Mouse (Mus musculus) myocyte (in vitro differentiated cells): ENCODE measurements at regions not wholly inside any gene's neighbourhood (a gene's known extent, or its start where the extent isn't known, plus 50 kb on each side); places are given as distances from the start of the nearest gene placed in this dataset.

Experiments used
- H3K27me3 ChIP-seq: one replicate; pipeline ENCODE4 v1.6.1; 2011; ENCODE audit not compliant: control insufficient read depth, insufficient read depth, insufficient read length
- H3K36me3 ChIP-seq: one replicate; pipeline ENCODE4 v1.6.1; 2011; ENCODE audit not compliant: control insufficient read depth, insufficient read depth
- H3K4me2 ChIP-seq: one replicate; pipeline ENCODE4 v1.6.1; 2011; ENCODE audit warnings: low read depth, control low read depth
- H3K4me3 ChIP-seq: one replicate; pipeline ENCODE4 v1.5.1; 2011; ENCODE audit warnings: mild to moderate bottlenecking, control low read depth, moderate library complexity
- H3K79me2 ChIP-seq: one replicate; pipeline ENCODE4 v1.6.1; 2011; ENCODE audit not compliant: control insufficient read depth, insufficient read depth
- H3ac ChIP-seq: one replicate; pipeline ENCODE4 v1.6.1; 2011; ENCODE audit not compliant: control insufficient read depth, insufficient read length
- CEBPB ChIP-seq: IDR thresholded peaks from 2 replicates; pipeline ENCODE4 v1.6.1; 2011; ENCODE audit warnings: mild to moderate bottlenecking, moderate library complexity; ENCODE audit not compliant: poor library complexity, insufficient read depth, severe bottlenecking
- E2F4 ChIP-seq: IDR thresholded peaks from one replicate; pipeline ENCODE4 v1.6.1; 2011; ENCODE audit warnings: mild to moderate bottlenecking, control low read depth, moderate library complexity; ENCODE audit not compliant: insufficient read depth
- MAX ChIP-seq: IDR thresholded peaks from one replicate; pipeline ENCODE4 v1.6.1; 2011; ENCODE audit warnings: low read depth, mild to moderate bottlenecking, control low read depth
- MYOD1 ChIP-seq, 3 experiments: IDR thresholded peaks; one replicate each; pipeline ENCODE4 v1.6.1; 2011; ENCODE audit warnings: control low read depth in 2 of 3, low read depth in 2 of 3, mild to moderate bottlenecking in 2 of 3, moderate library complexity in 1 of 3; ENCODE audit not compliant: insufficient read length in 2 of 3, control insufficient read depth in 1 of 3
- MYOG ChIP-seq, 3 experiments: IDR thresholded peaks; one replicate each; pipeline ENCODE4 v1.6.1; 2011; ENCODE audit warnings: control low read depth in 2 of 3, low read depth in 2 of 3, mild to moderate bottlenecking in 2 of 3; ENCODE audit not compliant: insufficient read length in 2 of 3, control insufficient read depth in 1 of 3, insufficient read depth in 1 of 3
- POLR2A ChIP-seq: IDR thresholded peaks from one replicate; pipeline ENCODE4 v1.6.1; 2011; ENCODE audit warnings: low read depth, mild to moderate bottlenecking, control low read depth, moderate library complexity; ENCODE audit not compliant: insufficient read length
- POLR2AphosphoS2 ChIP-seq: IDR thresholded peaks from one replicate; pipeline ENCODE4 v1.6.1; 2011; ENCODE audit warnings: low read depth, control low read depth; ENCODE audit not compliant: insufficient read length
- REST ChIP-seq: IDR thresholded peaks from one replicate; pipeline ENCODE4 v1.6.1; 2011; ENCODE audit warnings: mild to moderate bottlenecking, control low read depth, moderate library complexity; ENCODE audit not compliant: insufficient read depth, insufficient read length
- SRF ChIP-seq: IDR thresholded peaks from one replicate; pipeline ENCODE4 v1.6.1; 2011; ENCODE audit warnings: low read depth; ENCODE audit not compliant: control insufficient read depth, insufficient read length
- TCF12 ChIP-seq: IDR thresholded peaks from one replicate; pipeline ENCODE4 v1.6.1; 2011; ENCODE audit warnings: mild to moderate bottlenecking, control low read depth; ENCODE audit not compliant: poor library complexity, insufficient read depth, severe bottlenecking
- TCF3 ChIP-seq: IDR thresholded peaks from one replicate; pipeline ENCODE4 v1.6.1; 2011; ENCODE audit warnings: low read depth, control low read depth; ENCODE audit not compliant: insufficient read length
- USF1 ChIP-seq: IDR thresholded peaks from one replicate; pipeline ENCODE4 v1.6.1; 2011; ENCODE audit warnings: low read depth, mild to moderate bottlenecking, control low read depth, moderate library complexity

DNA sequence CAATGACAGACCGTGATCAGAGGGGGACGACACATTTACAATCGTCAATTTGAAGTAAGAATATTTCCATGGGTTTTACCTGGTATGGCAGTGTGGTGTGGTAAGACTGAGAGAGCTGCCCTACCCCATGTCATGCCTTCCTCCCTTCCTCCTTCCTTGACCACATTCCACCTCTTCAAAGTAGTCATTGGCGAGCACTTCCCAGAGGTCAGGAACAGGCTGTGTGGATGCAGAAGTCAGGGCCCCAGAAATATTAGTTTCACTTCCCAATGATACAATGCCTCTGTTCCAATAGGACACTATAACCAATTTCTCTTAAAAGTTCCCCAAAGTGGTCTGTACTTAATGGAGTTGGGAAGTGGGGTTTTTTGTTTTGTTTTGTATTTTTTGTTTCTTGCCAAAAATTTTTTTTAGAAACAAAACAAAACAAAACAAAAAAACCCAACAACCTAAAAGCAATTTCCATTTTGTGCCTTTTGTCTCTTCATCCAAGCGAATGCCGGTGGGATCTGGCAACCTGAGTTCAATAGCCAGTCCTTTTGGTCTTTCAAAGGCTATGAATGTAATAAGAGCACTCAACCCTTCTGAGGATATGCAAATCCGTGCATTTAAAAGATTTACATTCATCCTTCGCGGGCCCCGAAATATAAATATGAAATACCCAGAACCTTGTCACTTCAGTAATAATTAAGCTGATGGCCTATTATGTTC is 387.9 kb downstream of the Insc start:
- no peaks in the 10 kb centered on the region for H3K36me3 ChIP-seq
- H3K27me3 ChIP-seq, result no peaks in the 10 kb centered on the region
- TF ChIP-seq MAX (no peak), MYOG (IDR thresholded peaks at IDR 0.05; ENCODE audit: control insufficient read depth in 1 of 3, insufficient read depth in 1 of 3, insufficient read length in 2 of 3, low read depth in 2 of 3) (no peak), POLR2AphosphoS2 (no peak), TCF12 (no peak), SRF (no peak), USF1 (no peak), CEBPB (no peak), TCF3 (no peak), POLR2A (no peak), REST (no peak)
- H3K4me3 ChIP-seq, result no peak overlapping the region
- H3ac ChIP-seq, result no peak overlapping the region
- H3K4me2 ChIP-seq, result no peak overlapping the region
- no peaks in the 10 kb centered on the region for H3K79me2 ChIP-seq

DNA sequence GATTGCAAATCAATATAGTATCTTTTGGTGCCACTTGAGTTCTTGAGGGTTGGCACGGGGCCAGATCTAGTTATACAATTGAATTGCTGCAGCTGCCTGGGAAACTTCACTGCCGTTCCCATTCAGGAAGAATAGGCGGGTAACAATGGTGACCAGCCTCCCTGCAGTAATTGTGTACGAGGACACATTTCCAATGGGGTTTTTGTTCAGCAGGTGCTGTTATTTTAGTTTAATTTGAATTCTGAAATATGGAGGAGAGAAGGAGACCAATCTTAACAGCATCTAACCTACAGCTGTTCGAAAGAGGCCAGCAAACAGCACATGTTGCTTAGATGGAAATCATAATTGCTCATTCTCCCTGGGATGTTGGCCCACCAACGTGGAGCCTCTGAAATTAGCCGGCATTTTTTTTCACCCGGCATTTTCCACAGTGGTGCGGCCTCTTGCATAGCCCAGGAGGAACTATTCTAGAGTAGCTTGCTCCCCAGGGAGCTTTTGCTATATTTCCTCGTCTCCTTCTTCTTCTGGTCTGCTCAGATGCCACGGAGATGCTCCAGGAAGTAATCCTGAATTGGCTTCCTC is 388.6 kb downstream of the Insc start:
- Histone ChIP-seq H3K4me2 (no peak overlapping the region), H3K27me3 (no peaks in the 10 kb centered on the region), H3K4me3 (no peak overlapping the region), H3ac (no peak overlapping the region), H3K79me2 (no peaks in the 10 kb centered on the region), H3K36me3 (no peaks in the 10 kb centered on the region)
- TF ChIP-seq E2F4 (no peak), POLR2AphosphoS2 (no peak), TCF12 (no peak), POLR2A (no peak), CEBPB (no peak), USF1 (no peak), SRF (no peak), MYOD1 (IDR thresholded peaks at IDR 0.05; ENCODE audit: control insufficient read depth in 1 of 3, insufficient read length in 2 of 3, low read depth in 2 of 3) (no peak), TCF3 (no peak), REST (no peak), MYOG (IDR thresholded peaks at IDR 0.05; ENCODE audit: control insufficient read depth in 1 of 3, insufficient read depth in 1 of 3, insufficient read length in 2 of 3, low read depth in 2 of 3) (no peak), MAX (no peak)

DNA sequence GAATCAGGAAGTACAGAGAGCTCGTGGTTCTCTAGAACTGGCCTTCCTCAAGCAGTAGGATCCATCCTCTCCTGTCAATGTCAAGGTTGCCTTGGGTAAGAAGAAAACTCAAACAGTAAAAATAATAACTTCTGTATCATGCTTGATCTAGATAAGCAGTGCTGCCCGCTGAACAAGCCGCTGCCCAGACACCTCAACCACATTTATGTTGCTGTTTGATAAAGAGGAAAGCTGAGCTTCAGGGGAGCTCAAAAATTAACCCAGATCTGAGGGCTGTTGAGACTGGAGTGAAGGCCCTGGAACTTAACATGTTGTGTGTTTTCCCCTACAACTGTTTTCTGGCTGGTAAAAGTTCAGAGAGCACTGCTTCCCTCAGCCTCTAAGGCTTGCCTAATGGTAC is 389.1 kb downstream of the Insc start:
- no peak overlapping the region for H3K4me2 ChIP-seq
- H3K79me2 ChIP-seq, result no peaks in the 10 kb centered on the region
- H3K27me3 ChIP-seq, result no peaks in the 10 kb centered on the region
- H3ac ChIP-seq, result no peak overlapping the region
- TF ChIP-seq POLR2A (no peak), USF1 (no peak), TCF3 (no peak), SRF (no peak), MAX (no peak), TCF12 (no peak), E2F4 (no peak), MYOD1 (IDR thresholded peaks at IDR 0.05; ENCODE audit: control insufficient read depth in 1 of 3, insufficient read length in 2 of 3, low read depth in 2 of 3) (no peak), POLR2AphosphoS2 (no peak), CEBPB (no peak), MYOG (IDR thresholded peaks at IDR 0.05; ENCODE audit: control insufficient read depth in 1 of 3, insufficient read depth in 1 of 3, insufficient read length in 2 of 3, low read depth in 2 of 3) (no peak), REST (no peak)
- H3K4me3 ChIP-seq, result no peak overlapping the region
- no peaks in the 10 kb centered on the region for H3K36me3 ChIP-seq

DNA sequence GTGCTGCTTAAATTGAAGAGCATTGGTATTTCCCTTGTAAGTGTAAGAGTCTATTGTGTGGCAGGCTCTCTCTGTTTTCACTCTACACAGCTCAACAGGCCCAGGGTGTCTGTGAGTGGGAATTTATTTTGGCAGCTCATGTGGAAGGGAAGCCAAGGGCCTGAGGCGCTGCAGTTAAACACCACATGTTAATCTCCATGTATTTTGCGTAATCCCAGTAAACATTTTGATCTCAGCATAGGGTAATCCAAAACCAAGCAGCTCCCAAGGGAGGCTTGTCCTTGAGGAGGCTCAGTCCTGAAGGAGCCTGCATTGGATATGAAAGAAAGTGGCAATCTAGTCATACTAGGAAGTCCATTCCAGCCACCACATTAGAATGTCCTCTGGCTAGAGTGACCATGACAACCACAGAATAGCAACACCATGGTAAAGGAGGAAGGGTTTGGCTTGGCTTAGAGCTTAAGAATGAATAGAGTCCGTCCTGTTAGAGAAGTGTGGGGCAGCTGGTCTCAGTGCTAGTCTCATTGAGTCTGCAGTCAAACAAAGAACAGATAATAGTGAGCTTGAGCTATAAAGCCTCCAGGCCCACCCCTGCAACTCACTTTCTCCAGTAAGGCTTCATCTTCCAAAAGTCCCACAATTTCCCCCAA is 391.6 kb downstream of the Insc start:
- H3K4me3 ChIP-seq, result no peak overlapping the region
- no peaks in the 10 kb centered on the region for H3K79me2 ChIP-seq
- H3K4me2 ChIP-seq, result no peak overlapping the region
- H3K27me3 ChIP-seq, result no peaks in the 10 kb centered on the region
- no peaks in the 10 kb centered on the region for H3K36me3 ChIP-seq
- TF ChIP-seq USF1, result no peak
- no peak for TF ChIP-seq MAX
- no peak for TF ChIP-seq TCF12
- TF ChIP-seq POLR2A, result no peak
- no peak for TF ChIP-seq MYOG (IDR thresholded peaks at IDR 0.05; ENCODE audit: control insufficient read depth in 1 of 3, insufficient read depth in 1 of 3, insufficient read length in 2 of 3, low read depth in 2 of 3)
- TF ChIP-seq REST, result no peak
- no peak overlapping the region for H3ac ChIP-seq

DNA sequence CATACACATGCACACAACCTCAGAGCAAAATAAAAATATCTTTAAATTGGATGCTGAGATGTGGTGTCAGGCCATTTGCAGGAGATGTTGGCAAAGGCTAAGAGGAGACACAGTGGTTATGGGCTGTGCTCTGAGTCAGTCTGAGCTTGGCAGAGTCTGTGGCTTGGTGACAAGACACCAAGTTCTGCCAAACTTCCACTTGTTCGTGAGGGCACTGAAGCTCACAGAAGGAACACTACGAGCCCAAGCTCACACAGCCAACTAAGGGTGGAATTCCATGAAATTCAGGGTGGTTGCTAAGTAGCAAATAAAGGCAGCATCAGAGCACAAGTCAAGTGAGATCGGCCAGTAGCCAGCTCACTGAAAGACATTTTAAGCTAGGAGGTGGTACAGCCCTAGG is 396.8 kb downstream of the Insc start:
- no peak for TF ChIP-seq E2F4
- no peak overlapping the region for H3K4me2 ChIP-seq
- no peaks in the 10 kb centered on the region for H3K79me2 ChIP-seq
- H3K27me3 ChIP-seq, result no peaks in the 10 kb centered on the region
- no peak overlapping the region for H3ac ChIP-seq
- H3K4me3 ChIP-seq, result no peak overlapping the region
- no peaks in the 10 kb centered on the region for H3K36me3 ChIP-seq
